9 mouse cellular contexts compared by ENCODE assay signal in the genomic region with DNA sequence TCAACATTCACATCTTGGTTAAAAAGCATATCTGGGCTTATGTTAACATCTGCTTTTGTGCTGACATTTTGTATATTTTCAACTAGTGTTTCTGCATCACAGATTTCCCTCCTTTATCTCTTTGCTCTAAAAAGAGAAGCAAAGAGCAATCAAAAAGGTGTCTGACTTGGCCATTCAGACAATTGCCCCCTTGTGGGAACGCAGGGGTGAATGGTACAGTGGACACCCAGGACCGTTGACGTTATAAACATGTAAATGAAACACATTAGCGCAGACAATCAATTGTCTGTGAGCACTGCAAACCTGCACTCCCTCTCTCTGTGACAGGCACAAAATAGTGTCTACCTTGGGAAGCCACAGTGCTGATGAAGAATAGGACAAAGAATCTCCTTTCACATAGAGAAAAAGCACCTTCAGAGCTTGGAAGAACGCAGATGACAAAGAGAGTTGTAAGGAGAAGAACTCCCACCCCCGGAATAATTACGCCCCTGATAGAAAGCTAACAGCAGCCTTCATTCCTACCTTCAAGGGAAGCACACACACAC. TPM values are rescaled to one million over a fixed set of nuclear protein-coding genes. Genes with fewer than 3 reads are reported as not detected.
DNase-seq lines count a peak whose midpoint lies in the region; ATAC-seq lines count a peak whose summit lies in the region.
"Had no signal": no experiment of that assay in that cellular context is flagged by ENCODE, and none has a peak within 500 bp of the region (broad histone marks: within the 10 kb centered on the region; RNA-seq: fewer than 3 reads in every experiment).

No protein-coding gene starts in this region.

- 17% methylated on average over 7 of the region's 7 CpGs for WGBS in neural tube, embryonic 11.5 days
- 36% methylated on average over 7 of the region's 7 CpGs for WGBS in intestine, embryonic 16.5 days
- 36% methylated on average over 7 of the region's 7 CpGs for WGBS in stomach, embryonic 14.5 days

- intact Hi-C loops in heart, postnatal 14 days (cut with DNase I), result loop anchor here (5.0 kb wide), 1 partner anchor 82 kb away; no protein-coding TSS in a partner anchor

- peak overlapping the region; percentile 71 for H3K4me2 ChIP-seq in neural tube, embryonic 11.5 days (ENCODE audit: low read depth)
- H3K4me2 ChIP-seq in intestine, embryonic 16.5 days (ENCODE audit: low read depth, low read length), result peak overlapping the region; percentile 34; the same call in 1 of the 2 replicates
- H3K4me2 ChIP-seq in stomach, embryonic 14.5 days (replicated peaks; ENCODE audit: low read depth, low read length), result peak overlapping the region; percentile 73

- H3K9me3 ChIP-seq in neural tube, embryonic 11.5 days (ENCODE audit: control insufficient read depth, low read length), result no peaks in the 10 kb centered on the region
- no peaks in the 10 kb centered on the region for H3K9me3 ChIP-seq in intestine, embryonic 16.5 days (ENCODE audit: control insufficient read depth, low read length)
- no peaks in the 10 kb centered on the region for H3K9me3 ChIP-seq in stomach, embryonic 14.5 days (ENCODE audit: control insufficient read depth, low read depth, low read length)

- peaks cover 57% of the 10 kb centered on the region for H3K4me1 ChIP-seq in neural tube, embryonic 11.5 days (ENCODE audit: control insufficient read depth, insufficient read depth, low read length)
- H3K4me1 ChIP-seq in intestine, embryonic 16.5 days (ENCODE audit: control insufficient read depth, insufficient read depth, low read length), result peaks cover 5% of the 10 kb centered on the region; the same call in 1 of the 2 replicates
- peaks cover 26% of the 10 kb centered on the region; the same call in 1 of the 2 replicates for H3K4me1 ChIP-seq in stomach, embryonic 14.5 days (ENCODE audit: control insufficient read depth, insufficient read depth, low read length)

- H3K36me3 ChIP-seq in neural tube, embryonic 11.5 days (ENCODE audit: control insufficient read depth, insufficient read depth, low read length), result no peaks in the 10 kb centered on the region
- no peaks in the 10 kb centered on the region for H3K36me3 ChIP-seq in intestine, embryonic 16.5 days (ENCODE audit: control insufficient read depth, insufficient read depth, low read length)
- H3K36me3 ChIP-seq in stomach, embryonic 14.5 days (ENCODE audit: control insufficient read depth, insufficient read depth, low read length), result no peaks in the 10 kb centered on the region; the same call in 1 of the 2 replicates

- no peak overlapping the region for H3K4me3 ChIP-seq in neural tube, embryonic 11.5 days (ENCODE audit: low read depth, low read length)
- H3K4me3 ChIP-seq in intestine, embryonic 16.5 days (ENCODE audit: low read length), result no peak overlapping the region
- peak overlapping the region; percentile 21; the same call in 1 of the 2 replicates for H3K4me3 ChIP-seq in stomach, embryonic 14.5 days (ENCODE audit: low read depth, low read length)

- peak overlapping the region; percentile 31; the same call in 1 of the 2 replicates for H3K27ac ChIP-seq in neural tube, embryonic 11.5 days (ENCODE audit: low read depth, low read length)
- H3K27ac ChIP-seq in intestine, embryonic 16.5 days (ENCODE audit: low read length), result peak overlapping the region; percentile 15; the same call in 1 of the 2 replicates
- H3K27ac ChIP-seq in stomach, embryonic 14.5 days (ENCODE audit: low read length), result peak overlapping the region; percentile 61; the same call in 1 of the 2 replicates

- DNase-seq in heart, adult 11 months, result peak; percentile 86
- no peak for DNase-seq in heart, postnatal 14 days
- no peak for DNase-seq in neural tube, embryonic 11.5 days (ENCODE audit: low spot score)
- DNase-seq in neural tube, embryonic 10.5 days (ENCODE audit: extremely low spot score, low spot score), result no peak
- no peak for DNase-seq in left cerebral cortex, adult 9 months (ENCODE audit: low spot score in 2 of 2)
- DNase-seq in ovary, postnatal 10 days (ENCODE audit: low spot score), result no peak
- DNase-seq: layer of hippocampus, postnatal 36 days had no signal

- H3K27me3 ChIP-seq in neural tube, embryonic 11.5 days (ENCODE audit: control insufficient read depth, insufficient read depth, low read length), result no peaks in the 10 kb centered on the region
- H3K27me3 ChIP-seq in intestine, embryonic 16.5 days (replicated peaks; ENCODE audit: control insufficient read depth, insufficient read depth, low read length), result peaks cover 7% of the 10 kb centered on the region
- no peaks in the 10 kb centered on the region for H3K27me3 ChIP-seq in stomach, embryonic 14.5 days (ENCODE audit: control insufficient read depth, insufficient read depth, low read length)

- ATAC-seq in neural tube, embryonic 11.5 days (ENCODE audit: insufficient read depth, low FRiP score, low TSS enrichment), result peak; percentile 28; the same call in 1 of the 2 replicates
- no peak for ATAC-seq in intestine, embryonic 16.5 days
- ATAC-seq in stomach, embryonic 14.5 days (ENCODE audit: insufficient number of reproducible peaks, insufficient read depth, low FRiP score, low read depth), result no peak

- H3K9ac ChIP-seq in neural tube, embryonic 11.5 days (ENCODE audit: low read length), result peak overlapping the region; percentile 28; the same call in 1 of the 2 replicates
- H3K9ac ChIP-seq in intestine, embryonic 16.5 days (ENCODE audit: low read depth, low read length), result no peak overlapping the region; the same call in 1 of the 2 replicates
- peak overlapping the region; percentile 25; the same call in 1 of the 2 replicates for H3K9ac ChIP-seq in stomach, embryonic 14.5 days (replicated peaks; ENCODE audit: low read depth, low read length)

RNA-seq across cellular contexts. Expression of gene Zeb2, which starts 12.6 kb away (rescaled TPM):
- total RNA-seq in heart, postnatal 14 days (2021), result 10 to 100 TPM; 51.3 to 58.5 TPM
- polyA plus RNA-seq in neural tube, embryonic 11.5 days (2014; fragmentation: Nextera tagmentation; extraction: Ambion mirVana), result 48.3 and 55.9 TPM in 2 replicates
- polyA plus RNA-seq in intestine, embryonic 16.5 days (2015; fragmentation: Nextera tagmentation; extraction: Ambion mirVana), result 26.9 and 30.9 TPM in 2 replicates
- polyA plus RNA-seq in stomach, embryonic 14.5 days (2014; fragmentation: Nextera tagmentation; extraction: Ambion mirVana), result 67.9 and 73.2 TPM in 2 replicates
